Mouse (Mus musculus): ENCODE results near the gene Kcnk1. TPM values are rescaled to one million over a fixed set of nuclear protein-coding genes. Genes with fewer than 3 reads are reported as not detected.

The Kcnk1 gene
- polyA plus RNA-seq, 2 experiments from 2014 or later, result not detected

- no peak for ATAC-seq
Observed at GRCm38 (mm10) chr8:125996980-125997379, 2.0 kb downstream of the Kcnk1 start.

- no peak for ATAC-seq
Observed at GRCm38 (mm10) chr8:125997550-125997949, 2.6 kb downstream of the Kcnk1 start.

- ATAC-seq, result no peak
Observed at GRCm38 (mm10) chr8:125999842-126000395, 4.9 kb downstream of the Kcnk1 start.

DNA sequence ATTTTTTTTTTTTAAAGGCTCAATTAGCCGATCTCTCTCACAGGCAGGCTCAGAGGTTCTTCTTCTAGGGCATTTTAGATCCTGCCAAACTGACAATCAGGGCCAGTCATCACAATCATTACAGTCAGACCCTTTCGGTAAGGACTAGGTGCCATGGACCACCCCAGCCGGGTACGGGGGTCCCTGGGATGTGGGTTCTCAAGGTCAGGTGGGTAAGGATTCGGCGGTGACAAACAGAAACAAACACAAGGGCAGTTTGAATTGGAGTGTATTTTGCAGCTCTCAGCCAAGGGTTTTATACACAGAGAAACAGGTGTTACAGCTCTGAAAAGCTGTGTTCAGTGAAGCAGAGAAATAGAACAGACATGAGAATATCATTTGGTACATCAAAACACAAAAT, 8.6 kb downstream of the Kcnk1 start:
- ATAC-seq, result no peak

DNA sequence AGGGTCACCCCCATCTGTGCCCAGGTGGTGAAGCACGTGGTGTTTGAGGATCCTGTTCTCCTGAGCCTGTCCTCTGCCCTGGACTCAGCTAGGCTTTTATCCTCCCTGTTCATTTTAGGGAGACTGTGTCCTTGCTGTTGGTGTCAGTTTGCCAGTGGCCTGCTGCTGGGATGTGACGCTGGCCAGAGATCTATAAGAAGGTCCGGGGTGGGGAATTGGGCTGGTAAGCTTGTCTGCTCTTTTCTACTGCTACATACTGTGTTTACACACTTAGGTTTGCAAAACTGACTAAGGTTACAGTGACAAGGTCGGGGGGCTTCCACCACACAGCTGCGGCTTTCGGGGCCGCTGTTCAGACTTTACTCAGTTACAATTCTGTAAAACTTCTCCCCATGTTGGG, 10.0 kb downstream of the Kcnk1 start:
- ATAC-seq, result no peak

DNA sequence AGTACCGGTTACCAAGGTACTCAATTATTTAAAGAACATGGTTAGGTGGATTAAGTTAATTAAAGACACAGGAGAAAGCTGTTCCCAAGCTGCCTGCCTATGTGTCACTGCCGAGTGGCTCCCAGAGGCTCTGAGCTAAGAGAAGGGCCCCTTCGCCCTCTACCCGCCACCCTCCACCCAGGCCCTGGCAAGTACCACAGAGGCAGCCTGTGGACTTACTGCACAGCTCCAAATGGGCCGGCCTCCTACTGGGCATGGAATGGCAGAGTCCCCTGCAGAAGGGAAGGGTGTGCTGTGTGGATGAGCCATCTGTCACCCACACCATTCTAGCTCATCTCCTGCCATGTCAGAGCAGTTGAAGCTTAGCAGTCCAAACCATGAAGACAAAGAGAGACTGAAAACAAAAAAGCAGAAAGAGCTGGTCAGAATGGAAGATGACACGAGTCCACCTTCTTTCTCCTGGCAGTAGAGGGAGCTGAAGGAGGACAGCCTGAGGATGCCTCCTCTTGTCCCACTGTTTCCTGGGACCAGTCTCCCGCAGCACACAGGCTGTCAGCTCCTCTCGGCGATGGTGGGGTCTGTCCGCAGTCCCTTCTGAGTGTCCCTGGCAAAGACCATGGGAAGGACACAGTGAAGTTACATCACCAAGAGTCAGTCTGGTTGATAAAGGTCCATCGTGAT, 11.5 kb downstream of the Kcnk1 start:
- ATAC-seq, result no peak

DNA sequence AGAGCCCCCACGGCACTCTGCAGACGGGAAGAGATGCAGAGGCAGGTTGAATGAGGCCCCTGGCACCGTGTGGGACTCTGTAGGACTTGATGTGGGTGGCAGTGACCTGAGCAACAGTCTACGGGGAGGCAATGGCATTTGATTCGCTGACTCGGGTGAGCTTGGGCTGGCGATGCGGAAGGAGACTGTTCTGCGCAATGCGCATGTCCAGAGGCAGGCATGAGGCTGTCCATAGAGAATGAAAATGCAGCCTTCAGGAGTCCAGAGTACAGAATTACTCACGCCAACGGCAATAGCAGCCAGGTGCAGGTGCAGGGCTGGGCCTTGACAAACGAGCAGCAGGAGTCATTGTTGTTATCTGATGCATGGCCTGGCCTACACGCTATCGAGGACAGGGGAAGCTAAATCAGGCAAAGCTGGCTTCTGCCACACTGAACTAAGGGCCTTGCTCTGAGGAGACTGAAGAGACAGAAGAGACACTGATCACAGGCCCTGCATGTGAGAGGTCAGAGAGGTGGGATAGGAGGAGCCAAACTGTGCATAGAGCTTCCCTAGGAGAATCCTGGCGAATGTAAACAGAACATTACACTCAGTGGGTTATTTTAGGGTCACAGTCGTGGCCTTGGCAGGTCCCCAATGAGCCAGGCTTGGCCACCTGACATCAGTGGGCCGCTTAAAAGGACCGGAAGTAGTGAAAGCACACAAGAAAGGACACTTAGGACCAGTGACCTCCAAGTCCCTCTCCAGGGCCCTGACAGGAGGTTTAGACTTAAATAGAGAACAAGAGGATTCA, 12.8 kb downstream of the Kcnk1 start:
- ATAC-seq, result no peak

GRCm38 (mm10) chr8:126008945-126009344, 14.0 kb downstream of the Kcnk1 start:
- ATAC-seq, result no peak

DNA sequence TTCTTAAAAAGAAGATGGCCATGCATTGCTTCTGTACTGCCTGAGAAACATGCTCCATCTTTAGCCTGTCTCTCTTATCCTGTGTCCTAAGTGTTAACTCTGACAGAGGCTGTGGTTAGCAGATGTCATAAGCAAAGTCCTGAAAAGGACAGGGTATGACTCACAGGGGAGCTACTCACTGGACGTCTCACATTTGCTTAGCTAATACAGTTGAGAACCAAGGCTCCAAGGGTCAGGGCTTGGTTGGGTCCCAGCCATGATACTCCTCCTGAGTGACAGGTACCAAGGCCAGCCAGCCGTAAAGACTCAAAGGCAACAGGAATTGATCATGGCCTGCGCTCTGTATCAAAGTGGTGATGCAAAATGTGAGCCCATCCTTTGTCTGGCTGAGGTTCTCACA, 15.9 kb downstream of the Kcnk1 start:
- no peak for ATAC-seq

DNA sequence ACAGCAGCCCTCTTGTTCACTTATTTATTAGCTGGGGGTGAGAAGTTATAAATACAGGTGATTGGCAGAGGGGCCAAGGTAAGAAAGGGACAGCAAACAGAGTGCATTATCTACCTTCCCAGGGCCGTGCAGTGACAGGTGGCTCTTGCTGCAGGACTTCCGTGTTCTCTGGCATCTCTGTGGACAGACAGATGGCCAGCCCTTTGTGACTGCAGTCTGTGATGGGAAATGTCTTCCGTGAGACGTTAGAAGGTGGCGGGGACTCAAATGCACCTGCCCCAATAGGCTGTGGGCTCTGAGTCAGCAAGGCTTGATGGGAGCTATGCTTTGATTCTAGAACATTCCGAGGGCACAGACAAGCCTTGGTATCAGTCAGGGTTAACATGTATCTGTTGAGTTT, 17.4 kb downstream of the Kcnk1 start:
- ATAC-seq, result no peak

- ATAC-seq, result no peak
Observed at GRCm38 (mm10) chr8:126013646-126014045, 18.7 kb downstream of the Kcnk1 start.

GRCm38 (mm10) chr8:126021932-126022331, 27.0 kb downstream of the Kcnk1 start:
- ATAC-seq, result no peak

DNA sequence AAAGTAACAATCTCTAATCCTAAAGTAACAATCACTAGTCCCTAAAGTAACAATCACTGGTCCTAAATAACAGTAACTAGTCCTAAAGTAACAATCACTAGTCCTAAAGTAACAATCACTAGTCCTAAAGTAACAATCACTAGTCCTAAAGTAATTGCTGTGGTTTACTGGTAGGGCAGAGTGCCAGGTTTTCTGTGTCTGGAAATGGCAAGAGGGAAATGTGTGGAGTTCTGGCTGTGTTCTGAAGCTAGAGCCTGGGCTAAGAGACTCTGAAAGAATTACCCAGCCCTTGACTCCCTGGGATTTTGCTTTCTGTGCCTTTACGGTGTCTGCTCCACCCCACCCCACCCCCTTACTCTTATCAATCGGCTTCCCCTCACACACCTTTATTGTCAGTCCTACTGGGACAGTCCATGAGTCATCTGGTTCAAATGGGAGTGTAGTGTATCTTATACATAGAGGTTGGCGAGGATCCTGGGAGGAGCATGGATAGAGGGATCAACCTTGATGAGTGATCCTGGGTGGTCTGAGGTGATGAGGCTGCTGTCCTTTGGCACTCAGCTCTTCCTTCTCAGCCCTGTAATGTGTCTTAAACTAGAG, 28.8 kb downstream of the Kcnk1 start:
- ATAC-seq, result no peak

GRCm38 (mm10) chr8:126024891-126025290, 29.9 kb downstream of the Kcnk1 start:
- no peak for ATAC-seq

- ATAC-seq, result no peak
Observed at GRCm38 (mm10) chr8:126026121-126026520, 31.2 kb downstream of the Kcnk1 start.

- no peak for ATAC-seq
Observed at GRCm38 (mm10) chr8:126026584-126026983, 31.6 kb downstream of the Kcnk1 start.

DNA sequence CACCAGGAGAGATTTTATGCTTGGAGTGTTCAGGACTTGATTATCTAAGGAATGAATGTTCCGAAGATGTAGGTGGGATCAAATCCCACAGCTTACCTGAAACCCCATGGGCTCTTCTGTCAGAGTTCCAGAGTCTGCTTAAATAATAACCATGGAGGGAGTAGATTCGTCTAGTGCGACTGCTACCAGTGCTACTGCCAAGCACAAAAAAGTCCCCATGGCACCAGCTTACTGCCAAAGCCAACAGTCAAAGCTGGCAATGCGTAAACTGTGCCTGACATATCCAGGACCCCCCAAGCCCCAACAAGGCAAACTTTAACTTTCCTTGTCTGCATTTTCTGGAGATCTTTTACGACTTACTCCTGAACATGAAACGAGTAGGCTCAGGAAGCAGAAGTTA, 32.5 kb downstream of the Kcnk1 start:
- no peak for ATAC-seq

DNA sequence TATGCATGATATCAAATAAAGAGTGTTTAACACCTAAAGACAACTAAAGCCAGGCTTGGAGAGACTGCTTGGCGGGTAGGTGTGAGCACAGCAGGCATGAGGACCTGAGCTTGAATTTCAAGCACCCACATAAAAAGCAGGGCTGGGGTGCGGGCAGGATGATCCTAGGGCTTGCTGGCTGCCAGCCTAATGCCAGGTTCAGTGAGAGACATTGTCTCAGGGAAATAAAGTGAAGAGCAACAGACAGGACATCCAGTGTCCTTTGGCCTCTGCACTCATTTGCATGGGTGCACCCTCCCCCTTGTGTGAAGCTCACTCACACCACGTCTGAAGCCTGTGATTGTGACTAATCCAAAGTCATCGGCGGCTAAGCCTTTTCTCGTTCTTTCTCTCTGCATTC, 34.0 kb downstream of the Kcnk1 start:
- no peak for ATAC-seq

- ATAC-seq, result no peak
Observed at GRCm38 (mm10) chr8:126032776-126033175, 37.8 kb downstream of the Kcnk1 start.

- no peak for ATAC-seq
Observed at GRCm38 (mm10) chr8:126035046-126035445, 40.1 kb downstream of the Kcnk1 start.

DNA sequence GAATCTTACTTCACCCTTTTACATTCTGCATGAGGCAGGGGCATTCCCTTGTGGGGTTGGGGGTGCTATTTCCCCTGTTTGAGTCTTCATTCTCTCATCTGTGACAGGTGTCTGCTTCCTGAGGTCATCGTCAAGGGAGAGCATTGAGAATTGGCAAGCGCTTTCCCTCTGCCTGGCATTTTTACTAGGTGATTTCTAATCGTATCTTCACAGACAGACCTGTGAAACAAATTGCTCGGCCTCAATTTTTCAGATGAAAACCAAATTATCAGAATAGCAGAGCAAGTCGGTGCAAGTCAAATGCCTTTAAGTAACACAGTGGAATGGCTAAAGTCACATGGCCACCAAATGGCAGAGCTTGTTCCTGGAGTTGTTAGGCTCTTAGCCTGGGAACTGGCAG, 41.4 kb downstream of the Kcnk1 start:
- no peak for ATAC-seq

DNA sequence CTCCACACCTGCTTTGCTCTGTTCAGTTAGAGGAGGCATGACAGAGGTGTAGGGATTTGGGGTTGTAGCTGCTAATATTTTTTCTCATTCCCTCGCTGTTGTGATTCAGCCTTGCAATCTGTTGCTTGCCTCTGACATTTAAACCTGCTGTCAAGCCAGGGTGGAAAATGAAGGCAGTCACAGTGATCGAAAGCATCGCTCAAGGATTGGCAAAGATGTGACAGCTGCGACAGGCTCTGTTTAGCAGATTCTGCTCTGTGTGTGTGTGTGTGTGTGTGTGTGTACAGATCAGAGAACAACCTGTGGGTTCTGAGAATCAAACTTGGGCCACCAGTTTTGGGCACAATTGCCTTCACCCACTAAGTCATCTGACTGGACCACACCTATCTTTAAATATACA, 50.8 kb downstream of the Kcnk1 start:
- no peak for ATAC-seq

DNA sequence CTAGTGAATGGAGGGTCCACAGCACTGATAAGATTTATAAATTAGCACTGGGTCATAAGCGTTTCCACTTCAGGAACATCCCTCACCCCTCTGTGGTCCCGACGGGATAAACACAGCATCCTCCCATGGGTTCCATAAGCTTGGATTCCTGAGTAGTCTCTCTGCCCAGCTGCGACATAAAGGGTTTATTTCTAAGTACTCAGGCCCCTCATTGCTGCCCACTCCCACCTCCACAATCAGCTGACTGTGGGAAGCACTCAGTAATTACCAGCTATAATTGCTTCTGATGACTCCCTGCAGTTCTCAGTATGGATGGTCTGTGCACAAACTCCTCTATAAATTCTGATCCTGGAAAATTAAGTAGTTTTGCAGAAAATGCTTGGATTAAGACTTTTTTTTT, 58.9 kb downstream of the Kcnk1 start:
- no peak for ATAC-seq

DNA sequence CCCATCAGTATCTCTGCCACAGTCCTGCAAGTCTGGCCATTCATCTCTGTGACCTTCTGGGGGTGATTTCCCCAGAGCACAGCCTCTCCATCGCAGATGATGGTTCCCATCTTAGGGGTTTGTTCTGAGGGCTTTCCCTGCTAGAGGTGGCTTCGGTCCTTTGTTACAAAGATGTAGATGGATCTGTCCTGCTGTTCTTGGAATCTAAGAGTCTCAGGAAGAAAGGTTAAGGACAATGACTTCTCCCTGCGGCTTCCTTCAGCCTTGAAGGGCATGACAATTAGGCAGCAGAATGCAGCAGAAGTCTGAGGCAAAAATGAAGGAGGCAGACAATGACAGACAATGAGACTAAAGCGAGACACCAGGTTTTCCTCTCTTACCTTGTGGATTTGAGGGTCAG, 63.9 kb downstream of the Kcnk1 start:
- ATAC-seq, result no peak

Data from CD4-positive, CD25-positive, alpha-beta regulatory T cell, adult 4 months (primary cell).